Mouse (Mus musculus) hindbrain, embryonic 14.5 days (tissue): ENCODE results near the gene Fancl. TPM values are rescaled to one million over a fixed set of nuclear protein-coding genes. Genes with fewer than 3 reads are reported as not detected.

ENCODE experiments used
- ATAC-seq: fragments of 200-750 bp; cut with Nextera tagmentation; 2 replicates; pipeline ENCODE4 v1.8.0; 2017; ENCODE audit warnings: moderate number of reproducible peaks, mild to moderate bottlenecking, moderate TSS enrichment, moderate library complexity; ENCODE audit not compliant: low FRiP score
- DNase-seq: peaks from one replicate; pipeline ENCODE4 v3.0.0-alpha.2; 2015; ENCODE audit warnings: low spot score
- H3K27ac ChIP-seq: fragments of 300-500 bp; sonication (generic); 2 replicates; pipeline ENCODE4 v1.5.1; 2014; ENCODE audit warnings: mild to moderate bottlenecking, moderate library complexity
- H3K27me3 ChIP-seq: fragments of 300-500 bp; sonication (generic); 2 replicates; pipeline ENCODE4 v1.6.1; 2014; ENCODE audit warnings: mild to moderate bottlenecking, low read length, mixed read lengths; ENCODE audit not compliant: control insufficient read depth, insufficient read depth
- H3K36me3 ChIP-seq: fragments of 300-500 bp; sonication (generic); replicated peaks from 2 replicates; pipeline ENCODE4 v1.6.1; 2014; ENCODE audit not compliant: control insufficient read depth, insufficient read depth
- H3K4me1 ChIP-seq: fragments of 300-500 bp; sonication (generic); replicated peaks from 2 replicates; pipeline ENCODE4 v1.6.1; 2014; ENCODE audit warnings: antibody characterized with exemption, low read length, mixed read lengths; ENCODE audit not compliant: control insufficient read depth, insufficient read depth
- H3K4me2 ChIP-seq: fragments of 300-500 bp; sonication (generic); replicated peaks from 2 replicates; pipeline ENCODE4 v1.6.1; 2014; ENCODE audit warnings: mild to moderate bottlenecking, moderate library complexity
- H3K4me3 ChIP-seq: fragments of 300-500 bp; sonication (generic); replicated peaks from 2 replicates; pipeline ENCODE4 v1.5.1; 2014; ENCODE audit warnings: mild to moderate bottlenecking, low read length
- H3K9ac ChIP-seq: fragments of 300-500 bp; sonication (generic); 2 replicates; pipeline ENCODE4 v1.6.1; 2014
- H3K9me3 ChIP-seq: fragments of 300-500 bp; sonication (generic); 2 replicates; pipeline ENCODE4 v1.6.1; 2016; ENCODE audit warnings: low read length; ENCODE audit not compliant: control insufficient read depth
- WGBS: fragments of 180-500 bp; shearing (Covaris S2); extraction: QIAGEN DNeasy Blood & Tissue Kit; methylation state at CpG from one replicate; pipeline ENCODE4 v1.1.7; 2014; 5-methylcytosine and 5-hydroxymethylcytosine counted together
- polyA plus RNA-seq: library from polyadenylated mRNA; unstranded; fragments of >200 nt; fragmentation: Nextera tagmentation; extraction: Ambion mirVana; gene quantifications from 2 replicates; pipeline ENCODE4 v1.2.1, GENCODE M21; 2014

Gene Fancl
- polyA plus RNA-seq, 1 experiment from 2014 or later = 14.4 TPM

- Histone ChIP-seq H3K36me3 (no peaks in the 10 kb centered on the region), H3K27me3 (no peaks in the 10 kb centered on the region), H3K4me1 (no peaks in the 10 kb centered on the region), H3K27ac (no peak overlapping the region), H3K4me2 (no peak overlapping the region), H3K9me3 (no peaks in the 10 kb centered on the region), H3K4me3 (no peak overlapping the region), H3K9ac (no peak overlapping the region)
- WGBS = 91% methylated on average over 4 of the region's 4 CpGs
- ATAC-seq (no peak), DNase-seq (no peak)
Observed at GRCm38 (mm10) chr11:26454081-26454480, 68.1 kb downstream of the Fancl start.

GRCm38 (mm10) chr11:26477037-26477739 lies 91.3 kb downstream of the Fancl start:
- Histone ChIP-seq H3K4me2 (no peak overlapping the region), H3K9me3 (no peaks in the 10 kb centered on the region), H3K4me1 (no peaks in the 10 kb centered on the region), H3K27ac (no peak overlapping the region), H3K9ac (no peak overlapping the region), H3K27me3 (no peaks in the 10 kb centered on the region), H3K4me3 (no peak overlapping the region), H3K36me3 (no peaks in the 10 kb centered on the region)
- ATAC-seq = no peak
- no peak for DNase-seq
- WGBS = 84% methylated on average over 6 of the region's 6 CpGs

- no peaks in the 10 kb centered on the region for H3K36me3 ChIP-seq
- H3K27me3 ChIP-seq = no peaks in the 10 kb centered on the region
- ATAC-seq (no peak), DNase-seq (no peak)
- no peaks in the 10 kb centered on the region for H3K4me1 ChIP-seq
- no peaks in the 10 kb centered on the region for H3K9me3 ChIP-seq
- no peak overlapping the region for H3K27ac ChIP-seq
- no peak overlapping the region for H3K9ac ChIP-seq
- H3K4me2 ChIP-seq = no peak overlapping the region
- WGBS = 80% methylated on average over 3 of the region's 3 CpGs
- no peak overlapping the region for H3K4me3 ChIP-seq
Observed at GRCm38 (mm10) chr11:26481691-26482242, 95.8 kb downstream of the Fancl start.

- H3K27ac ChIP-seq = no peak overlapping the region; the same call in 1 of the 2 replicates
- peak; percentile 73 for ATAC-seq
- no peaks in the 10 kb centered on the region for H3K4me1 ChIP-seq
- WGBS = 68% methylated on average over 12 of the region's 12 CpGs
- no peak overlapping the region for H3K4me3 ChIP-seq
- H3K4me2 ChIP-seq = no peak overlapping the region
- no peaks in the 10 kb centered on the region for H3K27me3 ChIP-seq
- no peaks in the 10 kb centered on the region for H3K9me3 ChIP-seq
- no peak overlapping the region for H3K9ac ChIP-seq
- no peaks in the 10 kb centered on the region for H3K36me3 ChIP-seq
- DNase-seq = peak; percentile 73
Observed at GRCm38 (mm10) chr11:26489761-26490466, 104.0 kb downstream of the Fancl start.

- ATAC-seq = no peak
- Histone ChIP-seq H3K4me2 (no peak overlapping the region), H3K4me3 (no peak overlapping the region), H3K9ac (no peak overlapping the region), H3K4me1 (no peaks in the 10 kb centered on the region), H3K27ac (no peak overlapping the region), H3K9me3 (no peaks in the 10 kb centered on the region), H3K27me3 (no peaks in the 10 kb centered on the region), H3K36me3 (no peaks in the 10 kb centered on the region)
- DNase-seq = no peak
- 88% methylated on average over 5 of the region's 5 CpGs for WGBS
Observed at GRCm38 (mm10) chr11:26495951-26496350, 110.0 kb downstream of the Fancl start.

GRCm38 (mm10) chr11:26513683-26514082 lies 127.7 kb downstream of the Fancl start:
- no peak overlapping the region for H3K4me3 ChIP-seq
- no peak for DNase-seq
- H3K4me1 ChIP-seq = no peaks in the 10 kb centered on the region
- no peak for ATAC-seq
- H3K9me3 ChIP-seq = no peaks in the 10 kb centered on the region
- H3K27me3 ChIP-seq = no peaks in the 10 kb centered on the region
- no peak overlapping the region for H3K4me2 ChIP-seq
- H3K27ac ChIP-seq = no peak overlapping the region
- no peaks in the 10 kb centered on the region for H3K36me3 ChIP-seq
- H3K9ac ChIP-seq = no peak overlapping the region

GRCm38 (mm10) chr11:26516086-26516485 lies 130.2 kb downstream of the Fancl start:
- H3K9me3 ChIP-seq = no peaks in the 10 kb centered on the region
- ATAC-seq (no peak), DNase-seq (no peak)
- H3K9ac ChIP-seq = no peak overlapping the region
- 66% methylated on average over 2 of the region's 2 CpGs for WGBS
- H3K27me3 ChIP-seq = no peaks in the 10 kb centered on the region
- H3K4me3 ChIP-seq = no peak overlapping the region
- H3K27ac ChIP-seq = no peak overlapping the region
- no peaks in the 10 kb centered on the region for H3K36me3 ChIP-seq
- H3K4me1 ChIP-seq = no peaks in the 10 kb centered on the region
- no peak overlapping the region for H3K4me2 ChIP-seq

- Histone ChIP-seq H3K9me3 (no peaks in the 10 kb centered on the region), H3K4me2 (no peak overlapping the region), H3K9ac (no peak overlapping the region), H3K4me1 (no peaks in the 10 kb centered on the region), H3K27ac (no peak overlapping the region), H3K27me3 (no peaks in the 10 kb centered on the region), H3K4me3 (no peak overlapping the region), H3K36me3 (no peaks in the 10 kb centered on the region)
- 89% methylated on average over 3 of the region's 3 CpGs for WGBS
- ATAC-seq = no peak
- DNase-seq = no peak
Observed at GRCm38 (mm10) chr11:26518991-26519390, 133.1 kb downstream of the Fancl start.
